Mouse (Mus musculus): Measurements from ENCODE around the gene 1110008P14Rik. TPM values are rescaled to one million over a fixed set of nuclear protein-coding genes. Genes with fewer than 3 reads are reported as not detected.

The 1110008P14Rik gene
- total RNA-seq, 2 experiments from 2014 or later, result 52.7 to 57.4 TPM

DNA sequence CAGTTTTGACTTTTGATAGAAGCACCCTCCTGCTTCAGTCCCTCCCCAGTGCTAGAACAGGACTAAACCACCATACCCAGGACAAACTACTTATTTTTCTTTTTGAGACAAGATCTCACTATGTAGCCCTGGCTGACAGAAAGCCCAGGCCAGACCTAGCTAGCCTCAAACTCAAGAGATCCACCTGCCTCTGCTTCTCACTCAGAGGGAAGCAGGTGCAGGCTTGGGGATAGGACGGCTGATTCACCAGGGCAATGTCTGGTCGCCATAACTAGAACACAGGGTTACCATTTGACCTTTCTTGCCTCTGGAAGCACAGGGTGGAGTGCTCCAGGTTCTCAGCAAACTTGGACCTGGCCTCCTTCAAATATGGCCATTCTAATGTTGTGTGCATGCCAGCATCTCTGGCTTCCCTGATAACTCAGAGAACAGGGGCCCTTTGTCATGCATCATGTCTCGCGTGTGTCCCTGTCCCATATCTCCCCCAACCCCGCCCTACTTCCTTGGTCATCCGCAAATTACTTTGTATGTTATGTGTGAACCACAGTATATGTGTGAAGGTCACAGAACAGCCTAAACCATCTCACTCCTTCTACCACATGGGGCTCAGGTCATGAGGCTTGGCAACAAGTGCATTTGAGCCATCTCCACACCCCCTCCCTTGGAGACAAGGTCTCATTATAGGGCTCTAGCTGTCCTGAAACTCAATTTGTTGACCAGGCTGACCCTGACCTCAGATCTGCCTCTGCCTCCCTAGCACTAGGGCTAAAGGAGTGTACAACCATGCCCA, 31.2 kb upstream of the 1110008P14Rik start:
- no peak for DNase-seq
- intact Hi-C loops (cut with DNase I), result no loop called here

DNA sequence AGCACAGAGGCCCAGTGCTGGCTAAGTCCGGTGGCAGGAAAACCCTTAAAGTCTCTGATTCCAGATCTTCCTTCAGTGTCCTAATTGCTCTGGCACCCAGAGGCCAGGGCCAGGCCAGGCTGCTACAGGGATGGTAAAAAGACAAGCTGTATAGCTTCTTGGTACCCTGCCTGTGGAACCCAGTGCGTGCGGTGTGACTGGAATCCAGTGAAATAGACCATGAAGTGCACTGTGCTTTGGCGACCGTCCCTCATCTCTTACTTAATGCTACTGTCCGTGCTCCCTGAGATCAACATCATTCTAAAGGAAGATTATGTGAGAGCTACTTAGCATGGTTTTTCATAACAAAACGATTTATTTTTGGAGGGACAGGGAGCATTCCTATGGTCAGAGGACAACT, 29.7 kb upstream of the 1110008P14Rik start:
- no peak for DNase-seq
- intact Hi-C loops (cut with DNase I), result no loop called here

DNA sequence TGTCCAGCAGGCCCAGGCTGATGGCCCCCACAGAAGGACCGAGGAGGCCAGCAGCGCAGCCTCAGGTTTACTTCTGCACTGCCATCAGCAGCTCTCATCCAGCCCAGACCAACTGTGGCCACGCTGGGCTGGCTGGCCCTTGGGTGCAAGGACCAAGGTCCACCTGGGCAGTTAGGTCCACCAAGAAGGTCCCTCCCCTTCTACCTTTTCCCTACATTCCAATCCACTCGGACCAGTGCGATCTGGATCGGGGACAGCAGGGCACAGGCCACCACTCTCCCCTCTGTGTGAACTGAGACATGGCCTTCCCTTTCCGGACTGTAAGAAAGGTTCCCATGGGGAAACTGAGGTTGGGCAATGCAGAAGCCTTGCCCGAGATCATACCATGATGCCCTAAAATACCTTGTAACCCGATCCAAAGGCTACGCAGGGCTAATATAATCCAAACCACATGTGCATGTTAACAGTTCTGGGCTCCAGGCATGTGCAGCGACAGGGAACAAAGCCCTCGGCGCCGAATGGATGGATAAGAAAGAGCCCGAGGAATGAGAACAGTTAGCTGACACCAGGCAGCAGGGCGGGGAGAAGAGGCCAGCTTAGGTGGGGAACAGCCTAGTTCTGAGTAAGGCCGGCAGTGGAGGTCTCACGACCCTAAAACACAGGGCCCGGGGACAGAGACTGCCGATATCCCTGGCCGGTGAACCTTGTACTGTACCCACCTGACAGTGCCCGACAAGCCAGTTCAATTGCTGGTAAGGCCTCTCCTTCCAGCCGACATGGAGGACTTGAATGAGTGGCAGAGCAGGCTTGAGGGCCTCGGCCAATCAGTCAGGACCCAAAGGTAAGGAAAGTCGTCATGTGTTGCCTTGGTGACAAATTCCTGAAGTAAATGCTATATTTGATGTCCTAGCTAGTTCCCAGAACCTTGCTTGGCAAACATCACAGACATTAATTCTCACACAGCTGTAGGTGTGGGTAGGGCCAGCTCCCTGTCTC, 27.0 kb upstream of the 1110008P14Rik start:
- intact Hi-C loops (cut with DNase I), result no loop called here
- no peak for DNase-seq

DNA sequence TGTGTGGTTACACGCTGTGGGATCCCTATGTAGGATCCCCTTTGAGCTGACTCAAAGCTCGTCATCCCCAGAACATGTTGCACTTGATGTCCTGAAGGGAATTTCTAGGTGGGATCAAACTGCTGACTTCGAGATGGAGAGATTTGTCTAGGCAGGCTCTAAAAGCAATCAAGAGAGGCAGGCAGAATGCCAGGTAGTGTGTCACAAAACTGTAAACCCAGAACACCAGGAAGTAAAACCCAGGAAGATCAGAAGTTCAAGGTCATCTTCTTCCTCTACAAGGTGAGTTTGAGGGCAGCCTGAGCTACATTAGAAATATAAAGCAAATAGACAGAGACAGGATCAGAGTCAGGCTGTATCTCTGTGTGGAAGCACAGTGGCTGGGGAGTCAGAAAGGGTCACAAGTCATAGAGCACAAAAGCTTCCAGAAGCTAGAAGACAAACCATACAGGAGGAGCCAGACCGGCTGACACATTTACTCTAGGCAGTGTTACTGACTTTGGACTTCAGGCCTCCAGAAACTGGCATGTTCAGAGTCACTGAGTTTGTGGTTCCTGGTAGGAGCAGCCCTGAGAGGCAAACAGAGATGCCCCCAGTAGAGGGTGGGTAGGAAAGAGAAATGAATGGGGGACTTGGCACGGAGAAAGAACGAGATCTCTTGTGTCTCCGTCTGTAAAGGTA, 25.5 kb upstream of the 1110008P14Rik start:
- intact Hi-C loops (cut with DNase I), result no loop called here
- DNase-seq, result no peak

DNA sequence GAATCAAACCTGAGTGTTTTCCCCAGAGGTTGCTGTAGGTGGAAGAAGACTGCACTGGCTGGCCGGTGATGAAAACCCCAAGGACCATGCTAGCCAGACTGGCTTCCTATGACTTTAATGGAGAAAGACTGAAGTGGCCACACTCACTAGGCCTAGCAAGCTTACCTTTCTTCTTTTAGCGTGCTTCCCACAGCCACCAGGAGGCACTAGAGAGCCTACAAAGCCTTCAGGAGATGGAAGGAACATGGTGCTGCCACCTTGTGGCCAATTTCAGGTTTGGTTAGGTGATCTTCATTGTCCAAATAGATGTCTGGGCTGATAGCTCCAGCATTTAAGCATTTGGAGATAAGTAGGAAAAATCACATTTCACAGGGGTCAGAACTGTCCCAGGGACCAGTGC, 22.9 kb upstream of the 1110008P14Rik start:
- intact Hi-C loops (cut with DNase I), result loop anchor here (1.0 kb wide), 2 partner anchors 83 to 162 kb away; no protein-coding TSS in a partner anchor
- peak; percentile 93 to 98 for DNase-seq

DNA sequence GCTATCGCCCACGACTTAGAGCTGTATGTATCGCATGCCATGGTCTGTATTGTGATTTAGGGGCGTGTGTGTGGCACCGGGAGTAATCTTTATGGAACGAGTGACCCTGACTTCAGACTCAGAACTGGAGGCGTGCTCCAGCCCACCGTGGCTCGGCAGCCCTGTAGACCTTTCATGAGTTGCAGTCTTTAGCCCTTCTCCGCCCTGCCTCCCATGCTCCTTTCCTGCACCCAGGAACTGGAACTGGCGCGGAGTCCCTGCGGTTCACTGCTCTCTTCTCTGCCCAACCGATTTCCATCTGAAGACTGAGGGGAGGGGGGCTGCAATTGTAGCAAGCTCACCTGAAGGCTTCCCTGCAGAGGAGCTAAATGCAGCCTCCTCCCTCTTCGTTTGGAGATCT, 15.0 kb upstream of the 1110008P14Rik start:
- intact Hi-C loops (cut with DNase I), result no loop called here
- DNase-seq, result no peak

DNA sequence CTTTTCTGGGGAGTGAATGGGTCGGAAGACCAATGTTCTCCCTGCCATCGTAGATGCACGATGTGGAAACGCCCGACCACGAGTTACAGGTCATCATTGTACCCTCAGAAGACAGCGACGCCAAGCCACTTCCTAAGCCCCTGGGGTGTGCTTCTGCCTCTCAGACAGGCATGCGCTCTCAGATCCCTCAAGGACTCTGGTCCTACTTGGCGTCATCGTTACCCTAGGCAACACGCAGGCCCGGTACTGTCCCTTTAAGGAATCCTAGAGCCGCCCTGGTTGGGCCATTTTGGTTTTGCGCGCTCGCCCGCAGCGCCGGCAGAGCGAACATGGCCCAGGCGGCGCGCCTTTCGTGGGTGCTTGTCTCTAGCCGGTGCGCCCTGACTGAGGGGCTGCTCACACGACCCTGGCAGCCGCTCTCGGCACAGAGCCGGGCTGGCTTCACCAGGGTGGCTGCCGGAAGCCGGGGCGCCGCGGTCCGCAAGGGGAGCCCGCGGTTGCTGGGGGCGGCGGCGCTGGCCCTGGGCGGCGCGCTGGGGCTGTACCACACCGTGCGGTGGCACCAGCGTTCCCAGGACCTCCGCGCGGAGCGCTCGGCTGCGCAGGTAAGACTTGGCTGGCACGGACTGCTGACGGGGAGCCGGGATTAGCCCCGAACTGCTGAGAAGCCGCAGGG, 14.3 kb upstream of the 1110008P14Rik start:
- intact Hi-C loops (cut with DNase I), result no loop called here
- peak; percentile 93 to 95 for DNase-seq

DNA sequence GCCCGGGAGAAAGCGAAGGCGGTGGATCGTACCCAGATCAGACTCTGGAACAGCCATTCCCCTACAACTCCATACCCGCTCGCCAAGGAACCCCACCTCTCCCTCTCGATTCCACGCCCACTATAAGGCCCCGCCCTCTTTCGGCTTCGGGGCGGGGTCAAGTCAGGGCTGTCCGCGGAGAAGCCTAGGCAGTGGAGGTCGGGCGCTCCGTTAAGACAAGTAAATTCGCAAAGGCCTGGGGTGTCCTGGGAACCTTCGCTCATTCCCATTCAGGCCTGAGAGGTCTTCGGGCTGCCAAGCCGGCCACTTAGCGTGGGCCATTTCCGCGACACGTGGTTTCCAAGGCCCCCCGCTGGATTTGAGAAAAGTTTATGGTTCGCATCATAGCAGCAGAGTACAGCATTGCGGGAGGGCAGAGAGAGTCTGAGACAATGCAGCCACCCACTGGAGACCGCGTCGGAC, 13.8 kb upstream of the 1110008P14Rik start, which contains the start of gene Ptges2:
Gene Ptges2, plus strand, starts transcription at position 413 of the 462 bp plus-strand sequence.
- peak; percentile 94 to 95 for DNase-seq
- intact Hi-C loops (cut with DNase I), result no loop called here

DNA sequence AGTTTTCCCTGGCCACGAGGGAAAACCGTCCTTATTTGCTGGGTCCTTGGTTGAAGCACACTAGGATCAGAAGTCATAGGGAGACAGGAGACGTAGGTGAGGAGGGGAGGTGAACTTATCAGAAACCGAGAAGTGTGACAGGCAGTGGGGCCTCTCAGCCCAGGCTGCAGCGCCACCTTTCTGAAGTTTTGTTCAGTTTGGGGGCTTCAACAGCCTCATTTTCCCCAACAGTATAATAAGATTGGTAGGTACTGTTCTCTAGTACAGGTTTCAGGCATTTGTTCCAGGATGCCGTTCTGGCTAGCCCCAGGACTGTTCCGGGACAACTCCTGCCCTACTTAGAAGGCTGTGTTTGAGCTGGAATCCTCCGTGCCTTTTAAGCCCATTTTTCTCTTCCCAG, 13.2 kb upstream of the 1110008P14Rik start:
- intact Hi-C loops (cut with DNase I), result no loop called here
- peak; percentile 49 to 58 for DNase-seq

DNA sequence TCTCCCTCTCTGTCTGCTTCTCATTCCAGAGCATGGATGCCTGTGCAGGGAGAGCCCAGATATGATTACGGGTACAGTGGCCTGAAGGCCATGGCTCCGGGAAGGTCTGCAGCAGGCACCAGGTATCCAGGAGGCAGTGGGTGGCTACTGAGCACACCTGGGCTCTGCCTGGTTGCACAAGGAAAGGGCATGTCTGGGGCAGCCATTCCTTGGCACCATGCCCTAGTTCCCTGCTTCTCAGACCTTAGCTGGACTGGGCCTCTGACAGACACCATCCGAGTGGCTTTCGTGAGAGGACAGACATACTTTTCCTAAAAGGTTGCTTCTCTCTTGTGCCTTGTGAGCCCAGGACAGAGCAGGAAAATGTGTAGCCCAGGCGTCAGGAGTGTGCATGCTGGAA, 10.3 kb upstream of the 1110008P14Rik start:
- DNase-seq, result peak; percentile 28 to 33
- intact Hi-C loops (cut with DNase I), result no loop called here

DNA sequence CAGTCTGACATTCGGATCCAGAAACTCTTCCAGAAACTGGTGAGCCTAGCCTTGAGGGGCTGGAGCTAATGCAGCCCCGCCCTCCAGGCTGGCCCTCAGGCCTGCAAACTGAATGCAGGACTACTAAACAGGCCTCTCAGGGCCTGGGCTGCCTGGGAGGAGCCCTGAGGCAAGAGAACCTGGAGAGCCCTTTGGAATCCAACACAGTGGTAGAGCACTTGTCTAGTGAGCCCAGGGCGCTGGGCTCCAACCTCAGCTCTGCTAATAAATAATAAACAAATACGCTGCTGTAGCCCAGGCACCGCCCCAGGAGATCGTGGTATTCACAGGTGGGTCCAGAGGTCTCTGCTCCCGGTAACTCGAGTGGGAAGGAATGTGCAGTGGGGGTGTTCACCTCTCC, 9.1 kb upstream of the 1110008P14Rik start:
- no peak for DNase-seq
- intact Hi-C loops (cut with DNase I), result no loop called here

DNA sequence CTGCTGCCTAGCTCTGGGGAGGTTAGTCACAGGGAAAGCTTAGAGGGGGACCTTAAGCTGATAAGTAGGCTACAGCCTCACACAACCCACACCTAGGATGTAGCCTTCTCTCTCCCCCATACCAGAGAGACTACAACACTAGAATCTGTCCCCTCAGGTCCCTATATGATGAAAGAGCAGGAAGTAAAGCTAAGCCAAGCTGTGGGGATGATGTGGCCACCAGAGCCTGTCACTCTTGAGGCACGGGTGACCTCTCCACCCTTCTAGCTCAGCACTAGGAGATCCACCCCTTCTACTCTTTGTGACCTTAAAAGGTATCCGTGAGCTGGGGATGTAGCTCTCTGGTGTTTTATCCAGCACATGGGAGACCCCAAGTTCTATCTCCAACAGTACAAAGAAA, 7.4 kb upstream of the 1110008P14Rik start:
- no peak for DNase-seq
- intact Hi-C loops (cut with DNase I), result no loop called here

DNA sequence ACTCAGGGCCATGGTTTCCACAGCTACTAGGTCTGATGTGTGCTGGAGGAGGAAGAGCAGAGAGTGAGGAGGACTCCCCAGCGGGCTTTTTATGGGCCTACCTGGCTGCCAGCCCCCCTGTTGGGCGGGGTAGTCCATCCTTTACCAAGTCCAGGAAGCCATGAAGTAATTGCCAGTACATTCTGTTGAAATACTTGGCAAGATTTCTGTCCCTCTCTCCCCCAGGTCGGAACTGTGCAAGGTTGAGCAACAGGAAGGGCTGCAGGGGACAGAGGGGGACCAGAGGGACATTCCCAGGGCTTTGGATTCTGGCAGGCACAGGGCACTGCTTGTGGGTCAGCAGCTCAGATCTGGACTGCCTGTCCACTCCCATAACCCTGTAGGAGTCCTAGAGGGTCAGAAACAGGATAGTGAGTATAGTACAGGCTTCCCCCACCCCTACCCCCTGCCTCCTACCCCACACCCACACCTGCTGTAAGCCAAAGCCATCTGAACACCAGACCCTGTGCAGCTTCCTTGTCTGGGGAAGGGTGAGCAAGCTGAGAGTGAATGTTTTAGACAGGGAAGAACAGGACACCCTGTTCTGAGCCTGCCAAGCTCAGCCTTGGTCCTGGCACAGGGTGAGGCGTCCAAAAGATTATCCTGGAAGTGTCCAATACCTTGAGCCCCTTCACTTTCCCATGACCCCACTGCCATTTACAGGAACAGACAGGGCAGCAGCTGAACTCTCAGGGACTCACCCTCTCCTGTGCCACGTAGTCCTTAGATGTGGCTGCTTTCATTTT, 6.2 kb upstream of the 1110008P14Rik start, which contains the start of gene Lcn2:
Gene Lcn2, minus strand, starts transcription at position 547 of the 785 bp plus-strand sequence.
- no peak for DNase-seq
- intact Hi-C loops (cut with DNase I), result no loop called here

DNA sequence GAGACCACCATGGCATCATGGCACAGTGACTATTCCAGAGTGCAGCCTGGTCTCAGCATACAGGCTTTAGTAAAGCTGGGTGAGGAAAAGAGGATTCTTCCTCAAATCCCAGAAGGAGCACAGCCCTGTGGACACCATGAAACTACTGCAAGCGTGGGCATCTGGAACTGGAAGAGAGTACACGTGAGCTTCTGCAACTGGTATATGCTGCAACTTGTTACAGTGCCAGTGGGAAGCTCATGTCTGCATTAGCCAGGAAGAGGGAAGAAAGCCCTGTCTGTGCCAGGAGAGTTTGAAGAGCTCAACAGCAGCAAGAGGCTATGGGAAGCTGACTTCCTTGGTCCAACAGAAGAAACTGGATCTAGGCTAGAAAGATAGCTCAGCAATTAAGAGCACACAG, 951 bp upstream of the 1110008P14Rik start:
- intact Hi-C loops (cut with DNase I), result no loop called here
- no peak for DNase-seq

DNA sequence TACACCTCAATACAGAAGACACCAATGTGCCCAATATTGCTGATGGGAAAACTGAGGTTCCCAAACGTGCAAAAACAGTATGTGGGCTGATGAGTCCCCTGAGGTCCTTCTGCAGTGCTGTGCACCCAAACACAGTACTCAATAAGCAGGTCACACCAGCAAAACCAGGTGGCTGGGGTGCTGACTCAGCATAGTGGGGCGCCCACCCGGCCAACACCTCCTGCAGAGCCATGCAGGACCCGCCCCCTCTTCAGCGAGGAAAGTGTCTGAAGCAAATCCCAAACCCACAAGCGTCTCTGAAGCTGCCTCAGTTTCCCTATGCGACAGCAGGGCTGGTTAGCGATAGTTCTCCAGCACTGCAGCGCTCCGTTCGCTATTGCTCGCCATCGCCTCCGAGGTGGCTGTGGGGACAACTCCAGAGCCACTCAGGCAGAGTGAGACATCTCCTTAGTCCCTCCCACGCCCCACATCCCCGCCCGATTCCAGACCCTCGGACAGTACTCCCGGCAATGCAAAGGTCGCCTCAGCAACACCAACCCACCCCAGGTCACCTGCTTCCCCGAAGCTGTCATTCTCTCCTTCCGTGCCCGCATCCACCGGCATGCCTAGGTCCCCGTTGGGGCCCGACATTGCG, 480 bp downstream of the 1110008P14Rik start:
- intact Hi-C loops (cut with DNase I), result loop anchor here (1.0 kb wide), 1 partner anchor 17 kb away; no protein-coding TSS in a partner anchor
- DNase-seq, result no peak

DNA sequence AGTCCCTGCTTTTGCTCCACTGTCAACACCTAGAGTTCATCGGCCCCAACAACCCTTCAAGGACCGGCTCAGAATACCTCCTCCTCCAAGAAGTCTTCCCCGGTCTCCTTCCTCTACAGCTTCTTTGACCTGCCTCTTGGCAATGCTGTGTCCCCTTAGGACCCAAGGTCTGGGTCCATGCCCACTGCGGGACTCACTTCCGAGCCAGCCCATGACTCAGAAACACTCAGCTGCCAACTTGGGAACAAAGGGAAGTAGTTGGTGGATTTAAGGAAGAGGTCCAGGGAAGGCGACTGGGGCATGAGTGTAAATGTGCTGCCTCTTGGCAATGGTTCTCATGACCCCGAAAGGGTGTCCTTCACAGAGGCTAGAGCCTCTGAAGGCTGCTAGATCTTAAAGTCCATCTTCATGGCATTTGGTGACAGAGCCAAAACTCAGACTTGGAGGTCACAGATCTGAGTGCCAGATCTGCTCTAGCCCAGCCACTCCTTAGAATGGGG, 1.7 kb downstream of the 1110008P14Rik start:
- DNase-seq, result peak in 1 of 2 experiments; percentile 30
- intact Hi-C loops (cut with DNase I), result no loop called here

DNA sequence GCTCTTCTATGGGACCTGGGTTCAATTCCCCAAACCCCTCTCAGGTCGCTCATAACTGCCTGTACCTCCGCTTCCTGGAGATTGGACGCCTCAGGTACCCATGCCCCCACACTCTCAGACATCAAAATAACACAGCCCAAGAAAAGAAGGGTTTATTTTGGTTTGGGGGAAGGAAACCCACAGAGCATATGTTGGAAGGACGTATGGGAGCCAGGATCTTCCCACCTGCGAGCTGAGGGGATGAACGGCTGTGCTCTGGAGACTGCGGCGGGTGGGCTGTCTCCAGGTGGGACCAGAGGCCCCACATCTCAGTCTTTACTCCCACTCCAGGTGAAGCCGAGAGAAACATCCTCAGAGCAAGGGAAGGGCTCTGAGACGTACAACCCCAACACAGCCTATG, 4.8 kb downstream of the 1110008P14Rik start:
- intact Hi-C loops (cut with DNase I), result no loop called here

DNA sequence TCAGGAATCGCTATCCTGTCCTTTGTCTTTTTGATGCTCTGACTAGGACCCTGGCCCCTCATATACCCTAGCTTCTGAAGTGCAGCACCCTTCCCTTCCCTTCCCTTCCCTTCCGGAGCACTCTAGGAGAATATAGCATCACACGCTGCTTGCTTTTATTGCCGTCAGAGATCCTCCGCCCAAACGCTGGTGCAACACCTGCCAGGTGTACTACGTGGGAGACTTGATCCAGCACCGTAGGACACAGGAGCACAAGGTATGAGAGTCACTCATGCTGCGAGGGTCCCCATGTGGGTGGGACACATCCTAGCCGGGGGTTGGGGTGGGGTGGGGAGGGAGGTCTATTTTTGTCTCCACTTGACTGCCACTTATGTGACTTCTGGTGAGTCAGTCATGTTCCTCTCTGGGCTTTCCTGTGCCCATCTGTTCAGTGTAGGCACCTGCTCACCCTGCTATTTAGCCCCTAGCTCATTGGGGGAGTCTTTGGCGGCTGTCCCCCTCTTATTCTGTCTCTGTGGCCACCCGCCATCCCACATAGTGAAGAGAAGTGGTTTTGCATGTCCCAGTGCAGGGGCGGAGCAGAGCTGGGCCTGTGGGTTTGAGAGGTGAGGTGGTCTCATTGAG, 6.3 kb downstream of the 1110008P14Rik start:
- DNase-seq, result no peak
- intact Hi-C loops (cut with DNase I), result no loop called here

More for the DNA sequence above, 4.8 kb downstream of the 1110008P14Rik start:
- DNase-seq, result no peak

All from heart, postnatal 10 days (tissue).